8 mouse cellular contexts compared by ENCODE assay signal in the genomic region with DNA sequence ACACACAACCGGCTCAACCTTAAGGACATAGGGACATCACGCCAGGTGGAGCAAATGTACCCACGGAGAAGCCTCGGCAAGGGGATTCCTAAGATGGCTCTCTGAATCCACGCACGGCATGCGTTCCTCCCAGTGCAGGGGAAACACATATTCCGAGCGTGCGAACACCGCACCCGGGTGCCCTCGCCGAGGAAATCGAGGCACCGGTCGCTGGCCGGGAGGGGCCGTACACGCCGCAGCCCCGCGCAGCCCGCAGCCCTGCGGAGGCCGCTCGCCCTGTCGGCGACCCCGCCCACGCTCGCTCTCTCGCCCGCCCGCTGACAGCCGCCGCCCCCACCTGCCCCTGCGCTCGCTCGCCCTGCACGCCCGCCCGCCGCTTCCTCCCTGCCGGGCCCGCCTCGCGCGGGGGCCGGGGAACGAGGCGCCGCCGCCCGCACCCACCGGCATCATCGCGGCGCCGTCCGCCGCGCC. TPM values are rescaled to one million over a fixed set of nuclear protein-coding genes. Genes with fewer than 3 reads are reported as not detected.
DNase-seq lines count a peak whose midpoint lies in the region; ATAC-seq and TF ChIP-seq lines count a peak whose summit lies in the region.

No protein-coding gene starts in this region.

- H3K4me3 ChIP-seq in embryonic facial prominence, embryonic 14.5 days (ENCODE audit: low read depth, low read length), result peak overlapping the region; percentile 76
- peak overlapping the region; percentile 82 for H3K4me3 ChIP-seq in heart, embryonic 11.5 days (ENCODE audit: low read depth, low read length)
- peak overlapping the region; percentile 81 for H3K4me3 ChIP-seq in kidney, embryonic 16.5 days (ENCODE audit: low read length)
- H3K4me3 ChIP-seq in lung, adult 2 months (replicated peaks; ENCODE audit: extremely low read depth, low read depth, low read length), result peak overlapping the region; percentile 71
- H3K4me3 ChIP-seq in neural tube, embryonic 15.5 days (replicated peaks), result peak overlapping the region; percentile 72

- peak; percentile 59 for DNase-seq in 3134 (ENCODE audit: extremely low read depth, insufficient read length, low spot score)
- peak; percentile 69 to 76 for DNase-seq in adrenal gland, adult 18-20 months (ENCODE audit: low spot score in 2 of 2)
- no peak for DNase-seq in embryonic facial prominence, embryonic 14.5 days (ENCODE audit: low spot score)
- peak; percentile 76 for DNase-seq in lung, adult 2 months
- peak; percentile 84 for DNase-seq in thymus, postnatal 25 days

- peak overlapping the region; percentile 80 for H3K4me2 ChIP-seq in embryonic facial prominence, embryonic 14.5 days (ENCODE audit: low read depth, low read length)
- H3K4me2 ChIP-seq in heart, embryonic 11.5 days, result peak overlapping the region; percentile 85
- H3K4me2 ChIP-seq in kidney, embryonic 16.5 days (replicated peaks; ENCODE audit: low read depth, low read length), result peak overlapping the region; percentile 86
- H3K4me2 ChIP-seq in neural tube, embryonic 15.5 days, result peak overlapping the region; percentile 70

- H3K27me3 ChIP-seq in embryonic facial prominence, embryonic 14.5 days (replicated peaks; ENCODE audit: control insufficient read depth, insufficient read depth, low read length), result no peaks in the 10 kb centered on the region
- no peaks in the 10 kb centered on the region; the same call in 1 of the 2 replicates for H3K27me3 ChIP-seq in heart, embryonic 11.5 days (ENCODE audit: control insufficient read depth, insufficient read depth, low read length)
- H3K27me3 ChIP-seq in kidney, embryonic 16.5 days (ENCODE audit: insufficient read depth, low read length), result no peaks in the 10 kb centered on the region; the same call in 1 of the 2 replicates
- peaks cover 11% of the 10 kb centered on the region for H3K27me3 ChIP-seq in neural tube, embryonic 15.5 days (replicated peaks)

- WGBS in embryonic facial prominence, embryonic 14.5 days, result 0% methylated on average over 18 of the region's 63 CpGs
- under 1% methylated on average over 39 of the region's 63 CpGs for WGBS in heart, embryonic 11.5 days (ENCODE audit: insufficient replicate concordance)
- 0% methylated on average over 47 of the region's 63 CpGs for WGBS in kidney, embryonic 16.5 days
- WGBS in lung, adult 2 months, result 3% methylated on average over 63 of the region's 63 CpGs
- WGBS in neural tube, embryonic 15.5 days, result 1% methylated on average over 33 of the region's 63 CpGs

- no peaks in the 10 kb centered on the region for H3K9me3 ChIP-seq in embryonic facial prominence, embryonic 14.5 days (ENCODE audit: control insufficient read depth, low read length)
- H3K9me3 ChIP-seq in heart, embryonic 11.5 days (replicated peaks; ENCODE audit: control insufficient read depth, low read length), result no peaks in the 10 kb centered on the region
- no peaks in the 10 kb centered on the region for H3K9me3 ChIP-seq in kidney, embryonic 16.5 days (ENCODE audit: low read length)
- no peaks in the 10 kb centered on the region for H3K9me3 ChIP-seq in neural tube, embryonic 15.5 days (replicated peaks)

- no peaks in the 10 kb centered on the region for H3K36me3 ChIP-seq in embryonic facial prominence, embryonic 14.5 days (ENCODE audit: control insufficient read depth, insufficient read depth, low read length)
- no peaks in the 10 kb centered on the region for H3K36me3 ChIP-seq in heart, embryonic 11.5 days (ENCODE audit: control insufficient read depth, insufficient read depth, low read length)
- no peaks in the 10 kb centered on the region for H3K36me3 ChIP-seq in kidney, embryonic 16.5 days (ENCODE audit: insufficient read depth, low read length)
- no peaks in the 10 kb centered on the region for H3K36me3 ChIP-seq in neural tube, embryonic 15.5 days

- 0 out of 2 replicates have a peak, but pooled peaks cover 5% of the 10 kb centered on the region for H3K4me1 ChIP-seq in embryonic facial prominence, embryonic 14.5 days (ENCODE audit: control insufficient read depth, insufficient read depth, low read length)
- peaks cover 8% of the 10 kb centered on the region; the same call in 1 of the 2 replicates for H3K4me1 ChIP-seq in heart, embryonic 11.5 days (ENCODE audit: control insufficient read depth, insufficient read depth, low read length)
- H3K4me1 ChIP-seq in kidney, embryonic 16.5 days (ENCODE audit: insufficient read depth, low read length), result peaks cover 20% of the 10 kb centered on the region
- peaks cover 10% of the 10 kb centered on the region for H3K4me1 ChIP-seq in lung, adult 2 months (ENCODE audit: control insufficient read depth, insufficient read depth, low read length)
- H3K4me1 ChIP-seq in neural tube, embryonic 15.5 days, result peaks cover 14% of the 10 kb centered on the region

- no peak for TF ChIP-seq CTCF in lung, adult 2 months (IDR thresholded peaks at IDR 0.05; ENCODE audit: insufficient read depth, low read length)

- peak overlapping the region; percentile 84 for H3K9ac ChIP-seq in embryonic facial prominence, embryonic 14.5 days (ENCODE audit: low read depth, low read length)
- peak overlapping the region; percentile 87 for H3K9ac ChIP-seq in heart, embryonic 11.5 days (ENCODE audit: low read depth, low read length)
- H3K9ac ChIP-seq in kidney, embryonic 16.5 days (replicated peaks; ENCODE audit: low read length), result peak overlapping the region; percentile 83
- peak overlapping the region; percentile 86 for H3K9ac ChIP-seq in neural tube, embryonic 15.5 days (replicated peaks)

- peak overlapping the region; percentile 86 for H3K27ac ChIP-seq in embryonic facial prominence, embryonic 14.5 days (replicated peaks; ENCODE audit: low read depth, low read length)
- peak overlapping the region; percentile 92 for H3K27ac ChIP-seq in heart, embryonic 11.5 days (ENCODE audit: low read depth, low read length)
- peak overlapping the region; percentile 87 for H3K27ac ChIP-seq in kidney, embryonic 16.5 days (ENCODE audit: low read length)
- H3K27ac ChIP-seq in neural tube, embryonic 15.5 days (replicated peaks), result peak overlapping the region; percentile 97

- TF ChIP-seq POLR2A in lung, adult 2 months (IDR thresholded peaks at IDR 0.05; ENCODE audit: borderline replicate concordance, extremely low read depth, low read depth, low read length), result no peak

- peak; percentile 83 for ATAC-seq in embryonic facial prominence, embryonic 14.5 days (ENCODE audit: low read depth)
- ATAC-seq in heart, embryonic 11.5 days (replicated peaks; ENCODE audit: insufficient number of reproducible peaks, low FRiP score, low TSS enrichment), result peak; percentile 80
- peak; percentile 79 for ATAC-seq in kidney, embryonic 16.5 days (ENCODE audit: low FRiP score, low TSS enrichment)
- peak; percentile 78 for ATAC-seq in neural tube, embryonic 15.5 days (ENCODE audit: low FRiP score)

RNA-seq across cellular contexts. Expression of gene Ppp1r13b, which starts 0.5 kb away (rescaled TPM):
- total RNA-seq in adrenal gland, adult 18-20 months (2021), result 10 to 100 TPM; 16.2 to 19.4 TPM
- polyA plus RNA-seq in embryonic facial prominence, embryonic 14.5 days (2014; fragmentation: Nextera tagmentation; extraction: Ambion mirVana), result 15.3 and 17.2 TPM in 2 replicates
- polyA plus RNA-seq in heart, embryonic 11.5 days (2014; fragmentation: Nextera tagmentation; extraction: Ambion mirVana), result 15.8 and 16.5 TPM in 2 replicates
- 7.4 and 14.7 TPM in 2 replicates for polyA plus RNA-seq in kidney, embryonic 16.5 days (2015; fragmentation: Nextera tagmentation; extraction: Ambion mirVana)
- polyA plus RNA-seq in lung, adult 2 months (2012; rRNA removed), result 32.0 and 34.1 TPM in 2 replicates
- 32.1 and 33.5 TPM in 2 replicates for polyA plus RNA-seq in neural tube, embryonic 15.5 days (2015; fragmentation: Nextera tagmentation; extraction: Ambion mirVana)

RNA-seq across cellular contexts. Expression of gene Atp5mpl, which starts 59.3 kb away (rescaled TPM):
- 100 to 1,000 TPM; 359 to 454 TPM for total RNA-seq in adrenal gland, adult 18-20 months (2021)
- polyA plus RNA-seq in embryonic facial prominence, embryonic 14.5 days (2014; fragmentation: Nextera tagmentation; extraction: Ambion mirVana), result 670 and 799 TPM in 2 replicates
- 1,282 and 1,314 TPM in 2 replicates for polyA plus RNA-seq in heart, embryonic 11.5 days (2014; fragmentation: Nextera tagmentation; extraction: Ambion mirVana)
- 713 and 717 TPM in 2 replicates for polyA plus RNA-seq in kidney, embryonic 16.5 days (2015; fragmentation: Nextera tagmentation; extraction: Ambion mirVana)
- polyA plus RNA-seq in lung, adult 2 months (2012; rRNA removed), result 10.4 and 20.5 TPM in 2 replicates
- 809 and 987 TPM in 2 replicates for polyA plus RNA-seq in neural tube, embryonic 15.5 days (2015; fragmentation: Nextera tagmentation; extraction: Ambion mirVana)

Comparison
In these comparisons a context has a peak if more than half of its experiments do, and no peak if none do; other contexts are left out.
1. RNA of gene Atp5mpl, which starts 59.3 kb away (polyA plus RNA-seq): 1,282 to 1,314 TPM in heart, embryonic 11.5 days, 809 to 987 TPM in neural tube, embryonic 15.5 days, 670 to 799 TPM in embryonic facial prominence, embryonic 14.5 days and 713 to 717 TPM in kidney, embryonic 16.5 days; 10.4 to 20.5 TPM in lung, adult 2 months; every median in the first group is over 10 times any median in the second.
2. Peak in every context shown above with its lines, with median percentiles within 50 percentile points of each other: ATAC-seq, H3K27ac ChIP-seq, H3K4me2 ChIP-seq, H3K4me3 ChIP-seq and H3K9ac ChIP-seq.